Mouse (Mus musculus) intestine, postnatal 0 days (tissue): ENCODE results near the gene Usp43. TPM values are rescaled to one million over a fixed set of nuclear protein-coding genes. Genes with fewer than 3 reads are reported as not detected.

Experiments
- ATAC-seq: fragments of 200-750 bp; cut with Nextera tagmentation; 2 replicates; pipeline ENCODE4 v1.8.0; 2017; ENCODE audit warnings: mild to moderate bottlenecking, moderate TSS enrichment, moderate library complexity
- H3K27ac ChIP-seq: fragments of 300-500 bp; sonication (generic); 2 replicates; pipeline ENCODE4 v1.5.1; 2014; ENCODE audit warnings: mild to moderate bottlenecking, low read depth, low read length, moderate library complexity
- H3K27me3 ChIP-seq: fragments of 300-500 bp; sonication (generic); replicated peaks from 2 replicates; pipeline ENCODE4 v1.6.1; 2014; ENCODE audit warnings: low read length, mixed read lengths; ENCODE audit not compliant: control insufficient read depth, insufficient read depth
- H3K36me3 ChIP-seq: fragments of 300-500 bp; sonication (generic); 2 replicates; pipeline ENCODE4 v1.6.1; 2014; ENCODE audit warnings: mild to moderate bottlenecking, moderate library complexity; ENCODE audit not compliant: control insufficient read depth, insufficient read depth
- H3K4me1 ChIP-seq: fragments of 300-500 bp; sonication (generic); replicated peaks from 2 replicates; pipeline ENCODE4 v1.6.1; 2014; ENCODE audit warnings: antibody characterized with exemption, low read length, mixed read lengths; ENCODE audit not compliant: control insufficient read depth, insufficient read depth
- H3K4me2 ChIP-seq: fragments of 300-500 bp; sonication (generic); replicated peaks from 2 replicates; pipeline ENCODE4 v1.6.1; 2014; ENCODE audit warnings: low read depth, mild to moderate bottlenecking, moderate library complexity
- H3K4me3 ChIP-seq: fragments of 300-500 bp; sonication (generic); 2 replicates; pipeline ENCODE4 v1.5.1; 2014; ENCODE audit warnings: low read depth, low read length
- H3K9ac ChIP-seq: fragments of 300-500 bp; sonication (generic); 2 replicates; pipeline ENCODE4 v1.6.1; 2014; ENCODE audit warnings: mild to moderate bottlenecking, low read depth, low read length
- H3K9me3 ChIP-seq: fragments of 300-500 bp; sonication (generic); 2 replicates; pipeline ENCODE4 v1.6.1; 2016; ENCODE audit warnings: mixed run types; ENCODE audit not compliant: control insufficient read depth
- CTCF ChIP-seq: sonication (generic); IDR thresholded peaks from 2 replicates; pipeline ENCODE4 v1.5.1; 2016; ENCODE audit warnings: low read depth, mild to moderate bottlenecking, control low read depth, antibody characterized with exemption, moderate library complexity
- WGBS: fragments of 180-500 bp; shearing (Covaris S2); extraction: QIAGEN DNeasy Blood & Tissue Kit; methylation state at CpG from one replicate; pipeline ENCODE4 v1.1.7; 2014; 5-methylcytosine and 5-hydroxymethylcytosine counted together
- polyA plus RNA-seq: library from polyadenylated mRNA; unstranded; fragments of >200 nt; fragmentation: Nextera tagmentation; extraction: Ambion mirVana; gene quantifications from 2 replicates; pipeline ENCODE4 v1.2.1, GENCODE M21; 2015

Gene Usp43
- polyA plus RNA-seq, 1 experiment from 2014 or later: 4.0 TPM

GRCm38 (mm10) chr11:67925000-67925399, 3.0 kb upstream of the Usp43 start:
- no peak overlapping the region for H3K4me3 ChIP-seq
- peak overlapping the region; percentile 25; the same call in 1 of the 2 replicates for H3K4me2 ChIP-seq
- peak; percentile 53 for TF ChIP-seq CTCF
- H3K36me3 ChIP-seq: no peaks in the 10 kb centered on the region
- 45% methylated on average over 13 of the region's 13 CpGs for WGBS
- H3K27me3 ChIP-seq: no peaks in the 10 kb centered on the region
- H3K9ac ChIP-seq: no peak overlapping the region
- H3K27ac ChIP-seq: peak overlapping the region; percentile 83
- peak; percentile 56 for ATAC-seq
- H3K4me1 ChIP-seq: 0 out of 2 replicates have a peak, but pooled peaks cover 2% of the 10 kb centered on the region
- H3K9me3 ChIP-seq: no peaks in the 10 kb centered on the region

GRCm38 (mm10) chr11:67923720-67924119, 1.8 kb upstream of the Usp43 start:
- Histone ChIP-seq H3K4me3 (no peak overlapping the region), H3K27ac (peak overlapping the region; percentile 97), H3K9me3 (no peaks in the 10 kb centered on the region), H3K36me3 (no peaks in the 10 kb centered on the region), H3K4me1 (0 out of 2 replicates have a peak, but pooled peaks cover 2% of the 10 kb centered on the region), H3K27me3 (no peaks in the 10 kb centered on the region), H3K4me2 (peak overlapping the region; percentile 99), H3K9ac (no peak overlapping the region)
- 78% methylated on average over 5 of the region's 5 CpGs for WGBS
- peak; percentile 65 for TF ChIP-seq CTCF
- ATAC-seq: no peak

GRCm38 (mm10) chr11:67922755-67923125, 787 bp upstream of the Usp43 start:
- Histone ChIP-seq H3K27ac (peak overlapping the region; percentile 97), H3K36me3 (no peaks in the 10 kb centered on the region), H3K4me1 (0 out of 2 replicates have a peak, but pooled peaks cover 2% of the 10 kb centered on the region), H3K27me3 (no peaks in the 10 kb centered on the region), H3K9me3 (no peaks in the 10 kb centered on the region), H3K9ac (peak overlapping the region; percentile 82), H3K4me3 (peak overlapping the region; percentile 86), H3K4me2 (peak overlapping the region; percentile 99)
- ATAC-seq: peak; percentile 74
- peak; percentile 66 for TF ChIP-seq CTCF
- WGBS: 0% methylated on average over 12 of the region's 12 CpGs

GRCm38 (mm10) chr11:67921091-67921826, 694 bp downstream of the Usp43 start:
- peak overlapping the region; percentile 99 for H3K4me2 ChIP-seq
- WGBS: 2% methylated on average over 47 of the region's 47 CpGs
- peak overlapping the region; percentile 97 for H3K27ac ChIP-seq
- H3K9me3 ChIP-seq: no peaks in the 10 kb centered on the region
- TF ChIP-seq CTCF: peak; percentile 52
- peak; percentile 35 for ATAC-seq
- 0 out of 2 replicates have a peak, but pooled peaks cover 2% of the 10 kb centered on the region for H3K4me1 ChIP-seq
- H3K4me3 ChIP-seq: peak overlapping the region; percentile 86
- no peaks in the 10 kb centered on the region for H3K27me3 ChIP-seq
- no peaks in the 10 kb centered on the region for H3K36me3 ChIP-seq
- H3K9ac ChIP-seq: peak overlapping the region; percentile 82

GRCm38 (mm10) chr11:67920226-67920960, 1.6 kb downstream of the Usp43 start:
- Histone ChIP-seq H3K9me3 (no peaks in the 10 kb centered on the region), H3K4me1 (0 out of 2 replicates have a peak, but pooled peaks cover 2% of the 10 kb centered on the region), H3K9ac (no peak overlapping the region), H3K4me2 (peak overlapping the region; percentile 99), H3K27me3 (no peaks in the 10 kb centered on the region), H3K36me3 (no peaks in the 10 kb centered on the region), H3K4me3 (peak overlapping the region; percentile 86), H3K27ac (no peak overlapping the region)
- 26% methylated on average over 9 of the region's 9 CpGs for WGBS
- no peak for TF ChIP-seq CTCF
- no peak for ATAC-seq

- peak overlapping the region; percentile 99; the same call in 1 of the 2 replicates for H3K4me2 ChIP-seq
- H3K4me1 ChIP-seq: 0 out of 2 replicates have a peak, but pooled peaks cover 2% of the 10 kb centered on the region
- 50% methylated on average over 5 of the region's 5 CpGs for WGBS
- H3K36me3 ChIP-seq: no peaks in the 10 kb centered on the region
- H3K27me3 ChIP-seq: no peaks in the 10 kb centered on the region
- no peak overlapping the region for H3K27ac ChIP-seq
- H3K4me3 ChIP-seq: no peak overlapping the region
- no peak for ATAC-seq
- no peak for TF ChIP-seq CTCF
- H3K9me3 ChIP-seq: no peaks in the 10 kb centered on the region
- H3K9ac ChIP-seq: no peak overlapping the region
Measured at GRCm38 (mm10) chr11:67919593-67919992, 2.4 kb downstream of the Usp43 start.
